Mouse (Mus musculus) retina, postnatal 1 day (tissue): ENCODE results near the gene B4galnt2.
A peak's percentile ranks its signal among the peaks of the same experiment; 100 is the strongest.
"Not testable (repeated sequence)": the region's sequence is repeated elsewhere in the genome, so short reads cannot be mapped to it uniquely, and the experiment has no call there.

ENCODE experiments used
- DNase-seq: peaks from one replicate; pipeline ENCODE4 v3.0.0-alpha.2; 2012

Gene B4galnt2

DNA sequence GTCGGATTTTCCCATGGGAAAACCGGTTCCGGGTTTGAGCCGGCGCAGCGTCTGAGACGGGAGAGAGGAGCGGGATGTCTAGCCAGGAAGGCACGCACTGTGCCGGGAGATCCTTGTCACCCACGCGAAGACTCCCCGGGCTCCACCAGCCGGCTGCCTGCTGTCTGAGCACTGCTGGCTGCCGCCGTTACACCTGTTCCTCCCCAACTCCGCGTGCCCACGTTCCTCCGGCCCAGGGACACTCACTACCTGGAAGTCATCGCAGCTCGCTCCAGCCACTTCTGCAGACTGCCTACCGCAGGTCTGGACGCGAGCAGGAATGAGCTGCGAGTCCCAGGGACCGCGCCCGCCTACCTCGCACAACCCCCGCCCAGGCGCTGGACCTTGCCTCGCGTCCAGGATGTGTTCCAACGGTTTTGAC lies at the start of gene B4galnt2:
TSS of gene B4galnt2 (minus strand) at position 321 of the 421 bp plus-strand sequence.
- peak; percentile 31 for DNase-seq

DNA sequence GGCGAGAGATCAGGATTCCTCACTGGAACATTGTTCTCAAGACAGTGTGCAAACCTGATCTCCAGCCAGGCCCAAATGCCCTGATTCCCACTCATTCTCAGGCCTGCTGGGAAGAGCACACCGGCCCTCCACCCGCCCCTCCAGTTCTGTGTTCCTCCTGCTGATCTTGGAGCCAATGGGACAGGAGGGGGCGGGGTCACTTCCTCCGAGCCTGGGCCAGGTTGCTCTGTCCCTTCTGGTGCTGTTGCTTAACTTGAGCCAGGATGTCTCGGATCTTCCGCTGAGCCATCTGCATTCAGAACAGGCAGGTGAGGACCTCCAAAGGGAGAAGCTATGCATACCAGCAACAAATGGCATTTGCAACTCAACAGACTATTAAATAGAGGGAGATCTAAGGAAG lies 48.6 kb upstream of the B4galnt2 start:
- no peak for DNase-seq

DNA sequence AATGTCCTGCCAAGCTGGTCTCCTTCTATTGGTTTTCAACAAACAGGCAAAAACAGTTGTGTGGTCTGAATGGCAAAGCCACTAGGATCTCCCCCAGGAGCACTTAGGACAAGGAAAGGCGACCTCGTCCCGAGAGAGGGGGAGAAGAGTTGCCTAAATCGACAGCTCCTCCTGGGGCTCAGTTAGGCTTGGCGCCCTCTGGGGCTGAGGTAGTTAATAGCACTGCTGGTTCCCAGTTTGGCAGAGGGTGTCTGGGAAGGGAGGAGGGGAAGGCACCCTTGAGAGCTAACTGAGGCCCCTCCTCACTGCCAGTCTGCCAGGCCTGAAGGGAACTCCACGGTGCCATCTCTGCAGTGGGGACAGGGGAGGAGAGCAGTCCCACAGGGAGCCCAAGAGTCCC lies 44.5 kb upstream of the B4galnt2 start:
- DNase-seq = no peak

DNA sequence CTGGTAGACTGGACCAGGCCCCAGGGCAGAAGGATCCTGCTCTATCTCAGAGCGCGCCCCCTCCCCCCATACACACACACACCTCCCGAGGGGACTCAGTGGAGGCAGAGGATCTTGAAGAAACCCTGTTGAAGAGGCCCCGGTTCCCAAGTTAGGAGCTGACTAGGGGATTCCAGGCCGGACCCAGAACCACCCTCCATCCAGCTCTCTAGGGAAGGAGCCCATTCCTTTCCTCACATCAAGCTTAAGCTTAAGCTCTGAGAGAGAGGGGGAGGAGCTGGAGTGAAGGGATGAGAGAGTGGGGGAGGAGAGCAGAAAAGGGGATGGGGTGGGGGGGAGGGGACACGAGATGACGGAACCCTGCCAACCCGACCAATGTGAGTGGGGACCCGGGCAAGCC lies 43.6 kb upstream of the B4galnt2 start:
- no peak for DNase-seq

DNA sequence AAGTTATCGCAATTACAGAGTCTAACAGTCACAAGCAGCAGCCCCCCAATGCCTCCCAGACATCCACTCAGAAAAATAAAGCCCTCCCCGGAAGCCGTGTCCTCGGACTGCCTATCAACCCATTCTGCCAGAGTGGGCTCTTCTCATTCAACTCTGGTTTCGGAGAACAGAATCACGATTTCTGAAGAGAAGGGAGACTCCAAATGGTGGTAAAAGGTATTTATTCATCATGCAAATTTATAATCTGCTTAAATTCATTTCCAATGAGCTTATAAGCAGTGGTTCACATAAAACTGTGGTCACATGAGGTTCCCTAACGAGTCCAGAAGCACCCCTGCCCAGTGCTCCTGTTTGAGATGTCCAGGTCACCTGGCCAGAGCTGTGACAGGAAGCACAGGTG lies 42.7 kb upstream of the B4galnt2 start:
- DNase-seq = no peak

DNA sequence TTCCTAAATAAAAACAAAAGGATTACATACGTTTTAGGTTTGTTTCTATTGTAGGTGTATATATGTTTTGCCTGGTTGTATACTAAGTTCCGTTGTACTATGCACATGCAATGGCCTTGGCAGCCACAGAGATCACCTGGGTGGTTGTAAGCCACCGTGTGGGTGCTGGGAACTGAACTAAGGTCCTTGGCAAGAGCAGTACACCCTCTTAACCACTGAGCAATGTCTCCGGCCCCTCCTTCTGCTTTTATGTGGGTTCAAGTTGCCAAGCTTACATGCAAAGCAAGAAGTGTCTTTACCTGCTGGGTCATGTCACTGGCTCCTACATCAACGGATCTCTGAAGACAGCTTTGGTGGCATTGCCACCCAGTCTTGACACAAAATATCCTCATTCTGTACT lies 38.6 kb upstream of the B4galnt2 start:
- DNase-seq = no peak

DNA sequence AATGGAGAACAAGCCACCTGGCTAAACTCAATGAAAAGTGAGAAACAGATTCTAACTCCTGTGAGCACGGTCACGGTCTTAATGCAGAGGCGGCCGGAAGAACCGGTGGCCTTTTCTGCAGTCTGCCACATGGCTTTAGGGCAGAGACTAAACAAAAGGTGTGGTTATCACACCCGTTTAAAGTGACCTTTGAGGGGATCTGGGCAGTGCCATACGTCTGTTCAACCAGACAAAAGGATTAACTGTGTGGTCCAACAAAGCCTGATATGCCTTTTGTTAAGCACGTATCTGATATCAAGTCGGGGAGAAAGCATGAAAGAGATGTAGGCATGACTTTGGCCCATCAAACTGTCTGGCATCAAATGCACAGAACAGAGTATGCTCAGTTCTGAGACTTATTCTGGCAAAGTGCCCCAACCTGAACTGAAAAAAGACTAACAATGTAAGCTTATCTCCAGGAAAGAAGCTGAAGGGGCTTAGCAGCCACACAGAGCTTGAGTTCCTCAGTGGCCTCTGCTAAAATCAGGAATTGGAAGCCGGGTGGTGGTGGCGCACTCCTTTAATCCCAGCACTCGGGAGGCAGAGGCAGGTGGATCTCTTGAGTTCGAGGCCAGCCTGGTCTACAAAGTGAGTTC lies 31.3 kb upstream of the B4galnt2 start:
- no peak for DNase-seq

DNA sequence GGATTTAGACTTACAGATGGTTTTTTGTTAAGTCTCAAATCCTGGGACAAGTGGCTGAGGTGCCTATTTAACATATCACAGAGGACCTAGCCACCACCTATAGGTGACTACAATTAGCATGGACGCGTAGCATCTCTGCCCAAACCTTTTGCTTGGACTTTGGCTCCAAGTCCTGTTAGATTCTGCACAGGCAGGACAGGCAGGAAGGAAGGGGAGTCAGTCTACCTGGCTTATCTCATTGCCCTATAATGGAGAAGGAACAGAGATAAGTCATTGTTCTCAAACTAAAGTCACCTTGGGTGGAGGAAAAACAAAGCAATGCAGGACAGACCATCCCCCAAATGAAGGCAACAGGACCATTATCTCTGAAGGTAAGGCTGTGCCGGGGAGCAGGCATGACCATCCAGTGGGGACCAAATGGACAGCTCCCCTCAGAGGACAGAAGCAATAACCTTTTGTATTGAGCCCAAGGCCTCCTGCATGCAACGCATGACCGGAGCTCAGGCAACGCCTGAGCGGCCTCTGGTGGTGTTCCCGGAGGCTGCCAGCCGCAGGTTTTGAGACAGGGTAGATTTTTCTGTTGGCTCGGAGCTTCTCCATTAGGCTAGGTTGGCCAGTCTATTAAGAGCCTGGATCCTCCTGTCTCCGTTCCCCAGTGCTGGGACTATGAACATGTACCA lies 25.3 kb upstream of the B4galnt2 start:
- no peak for DNase-seq

DNA sequence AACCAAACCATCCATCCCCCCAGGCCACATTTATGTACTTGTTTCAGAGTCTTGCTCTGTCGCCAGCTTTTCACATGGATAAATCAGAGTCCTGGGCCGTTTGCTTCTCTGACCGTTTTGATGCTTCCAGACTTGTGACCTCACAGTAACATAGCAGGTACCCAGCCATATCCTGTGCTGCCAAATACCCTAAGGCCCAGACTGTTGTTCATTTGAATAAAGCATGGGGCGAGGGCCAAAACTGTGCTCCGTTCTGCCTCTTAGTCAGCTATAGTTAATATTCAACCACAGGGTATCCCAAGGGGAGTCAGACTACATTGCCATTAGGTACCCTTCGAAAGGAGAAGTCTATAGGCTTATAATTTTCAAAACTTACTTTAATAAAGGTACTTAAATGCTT lies 21.7 kb upstream of the B4galnt2 start:
- no peak for DNase-seq

DNA sequence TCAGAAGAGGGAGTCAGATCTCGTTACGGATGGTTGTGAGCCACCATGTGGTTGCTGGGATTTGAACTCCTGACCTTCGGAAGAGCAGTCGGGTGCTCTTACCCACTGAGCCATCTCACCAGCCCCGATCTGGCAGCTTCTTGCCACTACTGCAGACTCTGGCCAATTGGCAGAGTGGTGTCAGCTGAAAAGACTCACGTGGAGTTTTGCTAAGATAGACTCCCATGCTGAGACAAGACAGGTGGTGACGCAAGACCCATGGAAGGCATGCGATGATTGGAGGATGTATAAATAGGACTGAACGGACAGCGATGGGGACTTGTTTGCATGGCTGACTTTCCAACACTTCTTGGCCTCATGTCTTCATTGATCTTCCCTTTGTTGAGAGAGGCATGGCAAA lies 17.5 kb upstream of the B4galnt2 start:
- not testable (repeated sequence) for DNase-seq

DNA sequence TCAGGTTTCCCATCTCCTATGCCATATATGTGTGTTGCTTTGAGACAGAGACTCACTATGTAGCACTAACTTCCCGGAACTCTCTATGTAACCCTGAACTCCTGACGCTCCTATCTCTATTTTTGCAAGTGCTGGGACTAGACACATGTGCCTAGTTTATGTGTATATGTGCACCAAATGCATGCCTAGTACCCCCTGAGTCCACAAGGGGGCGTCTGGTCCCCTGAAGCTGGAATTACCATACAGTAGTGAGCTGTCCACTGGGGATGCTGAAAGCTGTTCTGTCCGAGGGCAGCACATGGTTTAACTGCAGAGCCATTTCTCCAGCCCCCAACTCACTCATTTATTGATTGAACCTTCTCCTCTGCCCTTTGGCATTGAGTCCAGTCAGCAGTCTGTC lies 11.7 kb upstream of the B4galnt2 start:
- DNase-seq = no peak

DNA sequence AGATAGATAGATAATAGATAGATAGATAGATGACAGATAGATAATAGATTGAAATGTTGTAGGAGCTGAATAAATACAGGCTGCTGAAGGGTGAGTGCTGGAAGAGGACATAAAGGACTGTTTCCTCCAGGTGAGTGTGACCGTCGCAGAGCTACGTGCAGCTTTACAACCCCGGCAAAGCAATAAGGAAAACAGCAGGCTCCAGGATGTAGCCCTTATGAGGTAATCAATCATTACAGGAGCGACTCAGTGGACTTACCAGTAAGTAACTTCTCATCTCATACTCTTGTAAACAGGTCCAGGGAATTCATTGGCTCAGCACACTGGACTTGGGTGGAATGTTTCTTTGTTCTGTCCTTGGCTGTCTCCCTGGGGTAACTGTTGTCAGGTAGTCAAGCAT lies 11.3 kb upstream of the B4galnt2 start:
- no peak for DNase-seq

DNA sequence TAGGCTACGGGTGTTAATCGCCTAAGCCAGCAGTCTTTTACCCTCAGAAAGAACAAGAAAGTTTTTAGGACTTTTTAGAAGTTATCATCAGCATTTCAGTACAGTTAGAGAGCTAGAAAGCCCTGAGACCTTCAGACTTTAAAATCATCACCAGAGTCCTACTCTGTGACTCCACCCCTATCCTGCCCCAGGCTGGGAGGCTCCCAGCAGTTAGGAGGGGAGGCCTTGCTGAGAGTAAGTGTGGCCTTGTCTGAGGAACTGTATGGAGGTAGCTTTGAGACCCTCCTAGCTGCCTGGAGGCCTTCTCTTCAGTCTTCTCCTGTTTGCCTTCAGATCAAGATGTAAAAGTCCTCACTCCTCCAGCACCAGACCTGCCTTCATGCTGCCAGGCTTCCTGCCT lies 9.5 kb upstream of the B4galnt2 start:
- DNase-seq = no peak

DNA sequence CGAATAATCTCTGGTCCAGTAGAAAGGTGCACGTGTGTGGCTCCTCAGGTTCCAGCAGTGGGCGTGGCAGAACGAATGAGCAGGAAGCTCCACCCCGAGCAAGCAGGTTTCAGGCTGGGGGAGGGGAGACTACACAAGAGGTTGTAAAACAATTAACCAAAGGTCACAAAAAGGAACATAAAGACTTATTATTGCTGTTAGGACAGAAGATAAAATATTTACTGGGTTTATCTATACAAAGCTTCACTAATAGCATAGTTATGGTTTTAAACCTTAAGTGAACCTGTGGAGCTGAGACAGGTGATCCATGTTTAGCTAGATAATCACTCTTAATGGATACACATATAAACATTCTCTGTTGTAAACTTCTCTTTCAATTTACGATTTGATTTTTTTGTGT lies 8.8 kb upstream of the B4galnt2 start:
- not testable (repeated sequence) for DNase-seq

DNA sequence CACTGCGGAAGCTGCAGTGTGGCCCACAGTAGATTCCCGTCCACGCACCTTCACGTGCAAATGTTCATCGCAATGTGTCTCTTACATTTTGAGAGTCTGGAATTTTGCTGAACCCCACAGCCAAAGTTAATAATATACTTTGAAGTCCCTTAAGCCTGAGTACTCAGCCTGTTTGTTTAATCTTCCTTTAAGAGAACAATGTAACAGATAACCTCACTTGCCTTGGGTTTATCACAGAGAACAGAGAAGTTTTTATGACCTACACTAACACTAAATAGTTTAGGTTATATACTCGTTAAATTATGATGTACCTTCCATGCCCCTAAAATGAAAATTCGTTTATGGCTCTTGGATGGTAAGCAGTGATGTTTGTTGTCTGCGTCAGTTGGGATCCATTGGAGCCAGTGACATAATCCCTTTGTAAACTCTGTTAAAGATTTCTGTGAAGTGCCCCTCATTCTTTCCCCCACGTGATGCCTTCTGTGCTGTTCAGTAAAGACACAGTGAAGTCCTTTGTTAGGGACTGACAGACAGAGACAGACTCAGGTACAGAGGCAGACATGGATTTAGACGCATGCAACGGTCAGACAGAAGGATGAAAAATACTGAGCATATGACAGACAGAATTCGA lies 7.4 kb upstream of the B4galnt2 start:
- DNase-seq = no peak

DNA sequence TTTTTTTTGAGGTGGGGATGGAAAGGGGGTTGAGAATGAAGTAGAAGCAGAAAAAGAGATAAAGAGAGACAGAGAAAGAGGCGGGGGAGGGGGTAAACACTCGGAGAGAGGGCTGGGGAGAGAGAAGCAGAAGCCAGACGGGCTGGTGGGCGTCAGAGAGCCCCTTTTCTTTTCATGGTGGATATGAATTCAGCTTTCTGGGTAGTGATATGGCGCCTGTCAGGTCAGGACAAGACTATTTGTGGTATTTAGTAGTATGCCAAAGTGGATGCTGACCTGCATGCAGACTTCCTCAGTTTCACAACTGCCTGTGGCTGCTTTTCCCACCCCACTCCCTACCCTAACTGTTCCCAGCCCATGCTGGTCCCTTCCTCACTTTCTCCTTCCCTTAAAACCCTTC lies 1.7 kb upstream of the B4galnt2 start:
- DNase-seq = no peak

DNA sequence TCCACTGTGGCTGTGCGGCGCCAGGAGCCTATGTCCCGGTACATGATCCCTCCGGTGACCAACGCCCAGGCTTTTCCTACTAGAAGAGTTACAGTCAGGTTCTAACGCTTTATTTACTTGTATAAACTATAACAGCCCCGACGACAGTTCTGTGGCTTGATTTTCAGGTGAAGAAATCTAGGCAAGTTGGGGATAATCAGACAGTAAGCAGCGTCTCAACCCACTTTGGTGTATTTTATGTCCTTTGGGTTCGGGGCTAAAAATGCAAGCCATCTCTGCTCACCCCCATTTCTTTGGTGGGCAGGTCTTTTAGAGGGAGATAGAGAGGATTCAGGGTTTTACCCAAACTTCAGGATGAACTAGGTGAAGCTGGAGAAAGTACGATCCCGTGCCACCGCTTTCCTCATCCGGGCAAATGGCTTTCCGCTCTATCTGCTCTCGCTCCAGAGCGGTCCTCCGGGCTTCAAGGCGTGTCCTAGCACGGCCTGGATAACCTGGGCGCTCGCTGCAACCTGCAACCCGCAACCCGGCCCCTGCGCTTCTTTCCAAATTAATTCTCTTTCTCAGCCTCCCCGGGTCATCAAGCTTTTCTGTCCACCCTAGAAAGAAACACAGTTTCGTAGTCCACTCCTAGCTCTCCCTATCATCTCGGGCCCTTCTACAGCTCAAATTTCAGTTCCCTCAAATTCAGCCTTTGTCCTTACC lies 467 bp upstream of the B4galnt2 start:
- peak; percentile 43 for DNase-seq

DNA sequence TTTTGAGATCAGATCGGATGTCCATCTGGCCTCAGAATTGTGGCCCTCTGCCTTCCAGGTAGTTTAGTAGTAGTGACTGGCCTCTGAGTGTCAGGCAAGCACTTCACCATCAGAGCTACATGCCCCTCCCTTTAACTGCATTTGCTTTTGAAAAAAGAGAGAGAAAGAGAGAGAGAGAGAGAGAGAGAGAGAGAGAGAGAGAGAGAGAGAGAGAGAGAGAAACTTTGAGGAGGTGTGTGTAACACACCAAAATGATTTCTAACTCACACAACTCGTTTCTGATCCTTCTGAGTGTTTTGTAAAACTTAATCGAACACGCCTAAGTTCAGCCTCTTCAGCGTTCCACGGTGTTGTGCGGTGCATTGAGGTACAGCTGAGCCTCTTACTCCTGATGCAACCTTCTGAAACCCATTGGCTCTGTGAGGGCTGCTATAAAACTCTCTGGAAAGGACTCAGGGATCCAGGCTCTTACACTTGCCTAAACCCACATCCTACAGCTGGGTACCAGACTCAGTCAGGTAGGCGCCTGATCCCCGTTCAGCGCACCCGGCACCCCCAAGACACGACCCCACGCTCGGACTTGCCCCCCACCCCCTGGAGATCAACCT lies 628 bp downstream of the B4galnt2 start:
- no peak for DNase-seq

DNA sequence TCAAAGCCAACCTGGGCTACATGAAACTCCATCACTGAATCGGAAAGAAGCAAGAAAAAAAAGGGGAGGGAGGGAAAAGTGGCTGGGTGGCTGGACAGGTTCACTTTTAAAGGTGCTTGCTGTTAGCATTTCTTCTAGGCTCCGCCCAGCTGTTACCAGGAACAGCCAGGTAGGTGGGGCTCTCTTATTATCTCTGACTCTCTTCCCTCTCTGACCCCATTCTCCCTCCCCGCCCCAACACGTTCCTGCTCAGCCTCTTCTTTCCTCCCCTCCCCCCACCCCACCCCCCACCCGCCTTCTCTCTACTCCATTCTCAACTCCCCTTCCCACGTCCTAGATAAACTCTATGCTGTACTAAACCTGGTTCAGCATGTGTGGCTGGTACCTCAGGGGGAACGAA lies 3.1 kb downstream of the B4galnt2 start:
- no peak for DNase-seq

DNA sequence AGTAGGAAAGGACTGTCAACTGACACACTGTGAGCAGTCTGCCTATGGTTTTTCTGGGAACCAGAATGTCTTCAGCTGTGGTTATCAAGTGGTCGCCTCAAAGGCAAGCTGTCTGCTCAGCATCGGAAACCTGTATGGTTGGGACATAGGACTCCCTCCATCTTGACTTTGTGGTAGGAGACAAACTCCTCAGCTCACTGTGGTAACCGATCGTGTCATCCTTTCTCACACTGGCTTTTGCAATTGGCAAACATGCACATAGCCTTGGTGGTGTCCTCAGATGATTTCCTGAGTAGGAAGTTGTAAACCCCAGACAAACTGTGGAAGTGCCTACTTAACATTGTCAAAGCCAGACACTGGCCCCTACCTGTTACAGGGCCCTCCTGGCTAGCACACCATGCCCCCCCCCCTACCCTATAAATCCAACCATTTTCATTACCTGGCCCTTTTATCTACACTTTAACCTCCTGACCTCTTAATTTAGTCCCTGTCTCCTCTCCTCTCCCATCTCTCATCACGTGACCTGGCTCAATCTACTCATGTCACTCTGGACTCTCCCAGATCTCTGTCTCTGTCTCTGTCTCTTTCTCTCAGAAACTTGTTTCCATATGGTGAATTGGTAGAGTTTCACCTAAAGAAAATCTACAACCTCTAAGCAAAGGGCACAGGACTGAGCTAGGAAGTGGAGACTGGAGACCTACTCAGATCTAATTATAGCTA lies 6.7 kb downstream of the B4galnt2 start:
- no peak for DNase-seq

DNA sequence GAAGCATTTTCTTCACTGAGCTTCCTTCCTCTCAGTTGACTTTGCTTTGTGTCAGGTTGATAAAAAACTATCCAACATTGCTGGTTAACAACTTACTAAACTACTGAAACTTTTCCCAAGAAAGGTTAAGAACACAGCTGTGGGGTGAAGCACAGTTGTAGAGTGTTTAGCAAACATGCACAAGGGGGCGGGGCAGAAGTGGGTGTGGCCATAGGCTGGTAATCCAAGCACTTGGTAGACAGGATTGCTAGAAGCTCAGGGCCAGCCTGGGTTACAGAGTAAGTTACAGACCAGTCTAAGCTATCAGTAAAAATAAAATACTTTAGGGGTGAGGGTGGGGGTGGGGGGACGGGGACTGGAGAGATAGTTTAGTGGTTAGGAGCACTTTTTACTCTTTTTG lies 10.4 kb downstream of the B4galnt2 start:
- no peak for DNase-seq

DNA sequence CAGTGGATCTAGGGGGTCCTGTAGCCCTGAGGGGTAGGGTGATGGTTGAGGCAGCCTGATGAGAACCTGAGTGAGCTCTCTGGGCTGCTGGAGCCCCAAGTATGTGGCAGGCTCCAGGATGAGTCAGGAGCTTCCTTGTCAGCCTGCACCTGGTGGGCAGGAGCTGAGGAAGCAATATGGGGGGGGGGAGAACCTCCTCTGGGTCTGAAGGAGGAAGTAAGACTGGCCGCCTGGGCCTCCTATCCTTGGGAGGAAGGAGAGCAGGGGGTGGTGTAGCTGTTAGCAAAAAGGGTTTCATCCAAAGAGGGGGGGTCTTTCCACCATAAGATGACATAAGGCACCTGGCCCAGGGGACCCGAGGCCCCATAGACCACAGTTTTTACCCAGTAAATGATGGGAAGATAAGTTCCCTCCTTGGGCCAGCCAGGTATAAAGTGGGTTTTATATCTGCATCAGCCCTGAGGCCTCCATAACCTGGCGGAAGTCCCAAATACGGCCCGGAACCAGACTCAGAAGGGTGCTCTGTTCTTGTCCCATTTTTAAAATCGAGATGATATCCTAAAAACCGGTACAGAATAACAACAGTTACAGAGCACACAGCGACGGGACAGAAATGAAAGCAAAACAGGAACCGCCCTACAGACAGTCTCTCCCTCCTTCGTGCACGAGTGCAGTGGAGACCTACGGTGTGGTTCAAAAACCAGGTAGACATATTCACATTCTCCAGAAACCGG lies 18.1 kb downstream of the B4galnt2 start:
- DNase-seq = no peak
